Mouse (Mus musculus): ENCODE data around the gene Insig2.

- TF ChIP-seq CTCF (IDR thresholded peaks at IDR 0.05; ENCODE audit: insufficient read depth, low read length) (no peak), POLR2A (IDR thresholded peaks at IDR 0.05; ENCODE audit: borderline replicate concordance, extremely low read depth, low read depth, low read length) (no peak)
Measured at GRCm38 (mm10) chr1:121351037-121351436, 18.6 kb upstream of the Insig2 start.

Measured in lung, adult 2 months (tissue).